Mouse (Mus musculus): ENCODE measurements at regions not wholly inside any gene's neighbourhood (a gene's known extent, or its start where the extent isn't known, plus 50 kb on each side); places are given as distances from the start of the nearest gene placed in this dataset.

- no peak for TF ChIP-seq POLR2AphosphoS5 (IDR thresholded peaks at IDR 0.05; ENCODE audit: insufficient replicate concordance, low read depth, low read length)
- TF ChIP-seq CTCF (IDR thresholded peaks at IDR 0.05; ENCODE audit: low read depth, low read length), result no peak
These were observed 77.4 kb upstream of the Spin1 start for GRCm38 (mm10) chr13:51023271-51023670.
